19 mouse cellular contexts compared by ENCODE assay signal in the genomic region with DNA sequence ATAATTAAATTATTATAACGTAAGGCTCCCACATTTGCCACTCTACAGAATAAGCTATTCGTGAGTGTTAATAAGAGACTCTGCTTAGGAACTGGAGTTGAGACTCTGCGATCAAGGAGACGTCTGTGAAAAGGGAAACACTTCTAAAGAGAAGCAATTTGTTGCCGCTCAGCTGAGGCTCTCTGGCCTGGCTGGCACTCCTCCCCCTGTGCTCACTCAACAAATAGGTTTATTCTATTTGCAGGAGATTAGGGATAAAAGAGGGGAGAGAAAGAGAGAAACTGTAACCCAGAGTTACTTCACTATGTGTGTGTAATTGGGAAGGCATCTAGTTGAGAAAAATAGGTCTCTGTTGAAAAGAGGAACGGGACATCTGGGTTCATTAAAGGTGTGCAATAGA.
"Had no signal": no experiment of that assay in that cellular context is flagged by ENCODE, and none has a peak within 500 bp of the region (broad histone marks: within the 10 kb centered on the region; RNA-seq: fewer than 3 reads in every experiment).

No protein-coding gene starts in this region.

- H3K4me3 ChIP-seq: kidney, embryonic 15.5 days; limb, embryonic 10.5 days; limb, embryonic 13.5 days; liver, embryonic 13.5 days; stomach, embryonic 15.5 days had no signal

- H3K9ac ChIP-seq: kidney, embryonic 15.5 days; limb, embryonic 13.5 days; liver, embryonic 13.5 days; stomach, embryonic 15.5 days had no signal

- H3K4me2 ChIP-seq: kidney, embryonic 15.5 days; limb, embryonic 13.5 days; liver, embryonic 13.5 days; midbrain, embryonic 11.5 days; stomach, embryonic 15.5 days had no signal

- DNase-seq: kidney, adult 2 months; kidney, postnatal 10 days; kidney, postnatal 36 days; layer of hippocampus, postnatal 36 days; liver; liver, embryonic 13.5 days; lung, adult 2 months; lung, postnatal 14 days; lung, postnatal 4 days; right cerebral cortex, postnatal 25 days; spleen, adult 18-20 months; thymus, adult 18-20 months; thymus, postnatal 4 days had no signal

- H3K4me1 ChIP-seq: kidney, embryonic 15.5 days; limb, embryonic 13.5 days; liver, embryonic 13.5 days; stomach, embryonic 15.5 days had no signal

- H3K27me3 ChIP-seq: liver, embryonic 13.5 days; stomach, embryonic 15.5 days had no signal

- ATAC-seq: intestine, postnatal 0 days had no signal

- H3K36me3 ChIP-seq: kidney, embryonic 15.5 days; limb, embryonic 10.5 days; limb, embryonic 13.5 days; liver, embryonic 13.5 days; stomach, embryonic 15.5 days had no signal

- H3K27ac ChIP-seq: kidney, embryonic 15.5 days; limb, embryonic 10.5 days; limb, embryonic 13.5 days; liver, embryonic 13.5 days; stomach, embryonic 15.5 days had no signal

- H3K9me3 ChIP-seq: kidney, embryonic 15.5 days; limb, embryonic 10.5 days; limb, embryonic 13.5 days; liver, embryonic 13.5 days; stomach, embryonic 15.5 days had no signal
